Mouse (Mus musculus) bone marrow, adult 2 months (tissue): ENCODE data around the gene Robo1.

Source experiments
- CTCF ChIP-seq: fragments of 200-500 bp; IDR thresholded peaks from 2 replicates; pipeline ENCODE4 v1.5.1; 2011; ENCODE audit warnings: low read length, control low read depth; ENCODE audit not compliant: control insufficient read depth, insufficient read depth
- POLR2A ChIP-seq: fragments of 200-500 bp; IDR thresholded peaks from 2 replicates; pipeline ENCODE4 v1.6.1; 2011; ENCODE audit warnings: low read depth, mild to moderate bottlenecking, control low read depth, low read length, borderline replicate concordance; ENCODE audit not compliant: control insufficient read depth

GRCm38 (mm10) chr16:72677234-72677633, 369.1 kb downstream of the Robo1 start:
- TF ChIP-seq POLR2A = no peak
- no peak for TF ChIP-seq CTCF
